Mouse (Mus musculus) heart, postnatal 0 days (tissue): Measurements from ENCODE around the gene C1ql1.

Source experiments
- CTCF ChIP-seq: IDR thresholded peaks from 2 replicates; pipeline ENCODE4 v1.5.1; 2016; ENCODE audit warnings: antibody characterized with exemption, control low read depth, low read depth
- EP300 ChIP-seq: IDR thresholded peaks from 2 replicates; pipeline ENCODE4 v1.6.1; 2016; ENCODE audit warnings: antibody characterized with exemption, low read depth

DNA sequence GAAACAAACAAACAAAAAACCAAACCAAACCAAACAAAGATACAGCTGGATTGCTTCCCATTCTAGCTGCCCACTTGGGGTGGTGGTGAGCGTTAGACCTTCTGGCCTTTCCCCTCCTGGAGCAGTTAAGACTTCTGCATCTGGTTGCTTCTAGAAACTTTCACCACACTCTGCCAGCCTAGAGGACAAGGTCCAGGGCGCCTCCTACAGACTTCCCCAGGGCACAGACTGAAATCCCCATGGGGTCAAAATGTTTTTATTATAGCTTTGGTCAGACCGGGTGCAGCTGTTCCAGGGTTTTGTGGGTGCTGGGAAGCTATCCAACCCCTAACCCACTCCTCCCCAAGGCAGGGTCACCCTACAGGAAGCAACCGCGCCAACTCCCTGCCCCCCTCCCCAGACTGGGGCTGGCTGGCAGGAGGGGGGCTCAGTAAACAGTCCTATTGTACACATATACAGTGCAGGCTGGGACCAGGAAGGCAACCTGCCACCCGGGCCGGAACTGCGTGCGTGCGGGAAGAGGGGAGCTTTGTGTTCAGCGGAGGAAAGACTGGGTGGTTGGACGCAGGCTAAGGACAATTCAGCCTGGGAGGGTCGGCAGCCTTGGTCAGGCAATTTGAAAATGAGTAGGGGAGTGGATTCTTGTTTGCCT is 7.3 kb downstream of the C1ql1 start:
- TF ChIP-seq CTCF (no peak), EP300 (no peak)
